Mouse (Mus musculus) neural tube, embryonic 14.5 days (tissue): ENCODE data around the gene Sart3. TPM values are rescaled to one million over a fixed set of nuclear protein-coding genes. Genes with fewer than 3 reads are reported as not detected.

ENCODE experiments used
- ATAC-seq: fragments of 200-750 bp; cut with Nextera tagmentation; 2 replicates; pipeline ENCODE4 v1.8.0; 2017; ENCODE audit warnings: low read depth, mild to moderate bottlenecking, moderate TSS enrichment, moderate library complexity
- H3K27ac ChIP-seq: fragments of 300-500 bp; sonication (generic); 2 replicates; pipeline ENCODE4 v1.5.1; 2014; ENCODE audit warnings: low read depth, mild to moderate bottlenecking, control low read depth, low read length, moderate library complexity, mixed read lengths
- H3K27me3 ChIP-seq: fragments of 300-500 bp; sonication (generic); 2 replicates; pipeline ENCODE4 v1.6.1; 2014; ENCODE audit warnings: low read length; ENCODE audit not compliant: control insufficient read depth, insufficient read depth
- H3K36me3 ChIP-seq: fragments of 300-500 bp; sonication (generic); 2 replicates; pipeline ENCODE4 v1.6.1; 2014; ENCODE audit warnings: low read length, mixed read lengths; ENCODE audit not compliant: control insufficient read depth, insufficient read depth
- H3K4me1 ChIP-seq: fragments of 300-500 bp; sonication (generic); 2 replicates; pipeline ENCODE4 v1.6.1; 2014; ENCODE audit warnings: low read length; ENCODE audit not compliant: control insufficient read depth, insufficient read depth
- H3K4me2 ChIP-seq: fragments of 300-500 bp; sonication (generic); 2 replicates; pipeline ENCODE4 v1.6.1; 2014; ENCODE audit warnings: mild to moderate bottlenecking, low read depth, low read length, control low read depth
- H3K4me3 ChIP-seq: fragments of 300-500 bp; sonication (generic); 2 replicates; pipeline ENCODE4 v1.5.1; 2014; ENCODE audit warnings: low read depth, low read length, control low read depth, mixed read lengths
- H3K9ac ChIP-seq: fragments of 300-500 bp; sonication (generic); replicated peaks from 2 replicates; pipeline ENCODE4 v1.6.1; 2014; ENCODE audit warnings: low read depth, mild to moderate bottlenecking, control low read depth, low read length, mixed read lengths
- H3K9me3 ChIP-seq: fragments of 300-500 bp; sonication (generic); 2 replicates; pipeline ENCODE4 v1.6.1; 2016; ENCODE audit warnings: low read length; ENCODE audit not compliant: control insufficient read depth
- WGBS: fragments of 180-500 bp; shearing (Covaris S2); extraction: QIAGEN DNeasy Blood & Tissue Kit; methylation state at CpG from one replicate; pipeline ENCODE4 v1.1.7; 2014; 5-methylcytosine and 5-hydroxymethylcytosine counted together
- polyA plus RNA-seq: library from polyadenylated mRNA; unstranded; fragments of >200 nt; fragmentation: Nextera tagmentation; extraction: Ambion mirVana; gene quantifications from 2 replicates; pipeline ENCODE4 v1.2.1, GENCODE M21; 2014

Gene Sart3
- polyA plus RNA-seq, 1 experiment from 2014 or later = 33.7 TPM

DNA sequence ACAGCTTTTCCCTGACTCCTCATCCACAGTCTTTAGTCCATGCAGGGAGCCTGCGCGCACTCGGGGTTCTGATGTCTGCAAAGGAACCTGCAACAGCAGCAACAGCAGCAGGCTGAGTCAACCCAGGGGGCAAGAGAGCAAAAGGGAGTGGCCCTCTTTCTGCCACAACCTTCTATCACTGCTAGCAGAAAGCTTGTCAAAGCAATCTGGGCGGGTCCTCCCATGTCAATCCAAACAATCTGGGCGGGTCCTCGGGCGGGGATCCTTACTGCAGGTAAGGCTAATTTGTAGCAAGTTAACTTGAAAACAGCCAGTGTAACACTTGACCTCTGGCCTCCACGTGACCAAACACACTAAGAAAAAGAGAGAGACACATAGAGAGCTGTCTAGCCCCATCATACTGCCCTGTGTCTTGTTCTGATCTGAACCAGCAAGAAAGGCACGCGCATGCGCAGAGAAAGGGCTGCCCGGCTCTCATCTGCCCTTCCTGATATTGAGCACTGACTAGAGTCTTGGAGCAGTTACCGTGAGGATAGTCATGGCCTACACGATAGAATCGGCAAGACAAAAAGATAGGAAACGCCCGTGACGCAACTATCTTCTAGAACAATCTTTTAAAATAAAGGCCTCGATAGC, 71.8 kb downstream of the Sart3 start:
- H3K27ac ChIP-seq = no peak overlapping the region
- no peak overlapping the region for H3K9ac ChIP-seq
- no peak overlapping the region for H3K4me3 ChIP-seq
- H3K27me3 ChIP-seq = no peaks in the 10 kb centered on the region
- 79% methylated on average over 19 of the region's 19 CpGs for WGBS
- no peak overlapping the region for H3K4me2 ChIP-seq
- no peak for ATAC-seq
- H3K36me3 ChIP-seq = no peaks in the 10 kb centered on the region
- peaks cover 14% of the 10 kb centered on the region; the same call in 1 of the 2 replicates for H3K4me1 ChIP-seq
- no peaks in the 10 kb centered on the region for H3K9me3 ChIP-seq

DNA sequence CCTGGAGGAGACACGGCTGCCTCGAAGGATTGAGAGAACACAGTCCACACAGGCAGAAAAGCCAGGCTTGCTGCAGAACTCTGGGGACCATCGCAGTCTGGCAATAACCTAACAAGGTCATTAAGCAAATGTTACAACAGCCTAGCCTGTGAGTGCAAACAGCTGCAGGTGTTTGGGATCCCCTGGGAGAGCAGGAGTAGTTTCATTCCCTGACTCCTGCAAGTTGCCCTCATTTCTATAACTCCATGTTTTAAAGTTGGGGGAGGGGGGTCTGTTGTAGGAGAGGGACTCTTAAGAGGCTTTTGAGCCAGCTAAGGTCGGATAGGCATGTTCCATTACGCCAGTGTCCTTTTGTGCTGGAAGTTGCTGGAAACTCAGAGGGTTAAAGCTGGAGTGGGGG, 77.9 kb downstream of the Sart3 start:
- WGBS = 14% methylated on average over 5 of the region's 5 CpGs
- Histone ChIP-seq H3K27ac (no peak overlapping the region; the same call in 1 of the 2 replicates), H3K36me3 (no peaks in the 10 kb centered on the region), H3K27me3 (no peaks in the 10 kb centered on the region), H3K9me3 (no peaks in the 10 kb centered on the region), H3K4me3 (no peak overlapping the region), H3K4me1 (peaks cover 19% of the 10 kb centered on the region; the same call in 1 of the 2 replicates), H3K9ac (no peak overlapping the region), H3K4me2 (no peak overlapping the region)
- no peak for ATAC-seq

DNA sequence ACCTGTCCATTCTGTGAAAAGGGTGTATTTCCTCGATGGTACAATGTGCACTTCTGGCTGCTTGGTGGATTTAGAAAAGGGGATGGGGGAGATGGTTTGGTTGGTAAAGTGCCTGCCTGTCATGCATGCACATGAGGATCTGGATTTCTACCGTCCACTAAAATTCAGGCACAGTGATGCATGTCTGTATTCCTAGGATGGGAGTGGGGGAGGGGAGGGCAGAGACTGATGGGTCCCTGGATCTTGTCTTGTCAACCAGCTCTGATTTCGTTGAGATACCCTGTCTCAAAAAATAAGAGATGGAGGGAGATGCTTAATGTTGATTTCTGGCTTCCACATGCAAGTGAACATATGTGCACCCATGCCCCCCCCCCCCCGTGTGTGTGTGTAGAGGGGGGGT, 78.3 kb downstream of the Sart3 start:
- Histone ChIP-seq H3K27me3 (no peaks in the 10 kb centered on the region), H3K4me2 (no peak overlapping the region), H3K4me1 (peaks cover 20% of the 10 kb centered on the region; the same call in 1 of the 2 replicates), H3K27ac (no peak overlapping the region; the same call in 1 of the 2 replicates), H3K4me3 (no peak overlapping the region), H3K36me3 (no peaks in the 10 kb centered on the region), H3K9ac (no peak overlapping the region), H3K9me3 (no peaks in the 10 kb centered on the region)
- WGBS = 40% methylated on average over 4 of the region's 4 CpGs
- no peak for ATAC-seq

DNA sequence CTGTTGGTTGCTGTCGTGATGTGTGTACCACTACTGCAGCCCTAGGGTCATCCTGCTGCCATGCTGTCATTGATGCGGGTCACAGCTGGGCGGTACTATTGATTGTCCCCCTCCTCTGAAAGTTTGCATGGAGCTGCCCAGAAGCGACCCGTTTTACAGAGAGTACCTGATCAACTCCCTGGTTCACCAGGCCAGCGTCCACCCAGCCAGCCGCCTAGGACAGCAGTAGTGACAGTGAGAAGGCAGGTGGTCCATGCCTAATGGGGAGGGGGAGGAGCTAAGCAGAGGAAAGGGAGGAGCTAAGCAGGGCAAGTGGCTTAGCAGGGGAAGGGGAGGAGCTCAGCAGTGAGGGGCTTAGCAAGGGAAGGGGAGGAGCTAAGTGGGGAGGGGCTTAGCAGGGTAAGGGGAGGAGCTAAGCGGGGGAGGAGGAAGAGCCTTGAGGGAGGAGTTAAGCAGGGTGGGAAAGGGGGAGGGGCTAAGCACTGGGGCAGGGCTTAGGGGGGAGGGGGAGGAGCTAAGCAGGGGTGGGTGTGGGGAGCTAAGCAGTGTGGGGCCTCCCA, 79.0 kb downstream of the Sart3 start:
- 93% methylated on average over 8 of the region's 8 CpGs for WGBS
- Histone ChIP-seq H3K4me2 (no peak overlapping the region), H3K27ac (no peak overlapping the region), H3K9me3 (no peaks in the 10 kb centered on the region), H3K4me3 (no peak overlapping the region), H3K36me3 (no peaks in the 10 kb centered on the region), H3K9ac (no peak overlapping the region), H3K4me1 (peaks cover 22% of the 10 kb centered on the region; the same call in 1 of the 2 replicates), H3K27me3 (no peaks in the 10 kb centered on the region)
- no peak for ATAC-seq

Other genes starting within 250 kb of the Sart3 start
- gene Cmklr1, start 122.1 kb downstream of the Sart3 start, polyA plus RNA-seq = 0.80 and 2.2 TPM in 2 replicates
- not detected in 2 replicates for gene 1700069L16Rik, start 47.7 kb downstream of the Sart3 start, polyA plus RNA-seq
- gene Ficd, start 36.7 kb downstream of the Sart3 start, polyA plus RNA-seq = 6.3 and 7.3 TPM in 2 replicates
- gene Iscu, start 238 bp upstream of the Sart3 start, polyA plus RNA-seq = 79.5 and 91.3 TPM in 2 replicates
- gene Tmem119, start 28.0 kb upstream of the Sart3 start, polyA plus RNA-seq = 0.99 and 5.2 TPM in 2 replicates
- 1.8 and 2.5 TPM in 2 replicates for gene Selplg, start 60.1 kb upstream of the Sart3 start, polyA plus RNA-seq
- 148 and 188 TPM in 2 replicates for gene Coro1c, start 136.2 kb upstream of the Sart3 start, polyA plus RNA-seq
- gene Ssh1, start 221.4 kb upstream of the Sart3 start, polyA plus RNA-seq = 19.2 and 20.9 TPM in 2 replicates
- gene Dao, start 231.2 kb upstream of the Sart3 start, polyA plus RNA-seq = not detected in 2 replicates